Mouse (Mus musculus): ENCODE measurements around the gene Anapc16. TPM values are rescaled to one million over a fixed set of nuclear protein-coding genes. Genes with fewer than 3 reads are reported as not detected.

Gene Anapc16
- polyA plus RNA-seq, 1 experiment, result 127 TPM

GRCm38 (mm10) chr10:59991262-59991880 is 11.6 kb downstream of the Anapc16 start:
- no peak overlapping the region for H3K4me3 ChIP-seq
- peaks cover 22% of the 10 kb centered on the region for H3K79me2 ChIP-seq (ENCODE audit: control insufficient read depth, insufficient read depth)
- TF ChIP-seq TCF3 (IDR thresholded peaks at IDR 0.05; ENCODE audit: insufficient read length, low read depth) (no peak), MYOD1 (IDR thresholded peaks at IDR 0.05; ENCODE audit: control insufficient read depth in 1 of 3, insufficient read length in 2 of 3, low read depth in 2 of 3) (peak in 1 of 3 experiments; percentile 46), CEBPB (IDR thresholded peaks at IDR 0.05; ENCODE audit: insufficient read depth, poor library complexity, severe bottlenecking) (no peak), TCF12 (IDR thresholded peaks at IDR 0.05; ENCODE audit: insufficient read depth, poor library complexity, severe bottlenecking) (no peak), POLR2AphosphoS2 (IDR thresholded peaks at IDR 0.05; ENCODE audit: insufficient read length, low read depth) (no peak), MYOG (IDR thresholded peaks at IDR 0.05; ENCODE audit: control insufficient read depth in 1 of 3, insufficient read depth in 1 of 3, insufficient read length in 2 of 3, low read depth in 2 of 3) (peak in 1 of 3 experiments; percentile 40), POLR2A (IDR thresholded peaks at IDR 0.05; ENCODE audit: insufficient read length, low read depth) (no peak), SRF (IDR thresholded peaks at IDR 0.05; ENCODE audit: control insufficient read depth, insufficient read length, low read depth) (no peak)
- H3K36me3 ChIP-seq (ENCODE audit: control insufficient read depth, insufficient read depth), result peaks cover 53% of the 10 kb centered on the region
- H3K4me2 ChIP-seq (ENCODE audit: low read depth), result no peak overlapping the region
- no peaks in the 10 kb centered on the region for H3K27me3 ChIP-seq (ENCODE audit: control insufficient read depth, insufficient read depth, insufficient read length)
- H3ac ChIP-seq (ENCODE audit: control insufficient read depth, insufficient read length), result no peak overlapping the region

- no peak overlapping the region for H3K4me3 ChIP-seq
- H3K79me2 ChIP-seq (ENCODE audit: control insufficient read depth, insufficient read depth), result peaks cover 21% of the 10 kb centered on the region
- H3K4me2 ChIP-seq (ENCODE audit: low read depth), result no peak overlapping the region
- H3K27me3 ChIP-seq (ENCODE audit: control insufficient read depth, insufficient read depth, insufficient read length), result no peaks in the 10 kb centered on the region
- no peak for TF ChIP-seq TCF12 (IDR thresholded peaks at IDR 0.05; ENCODE audit: insufficient read depth, poor library complexity, severe bottlenecking)
- no peak for TF ChIP-seq TCF3 (IDR thresholded peaks at IDR 0.05; ENCODE audit: insufficient read length, low read depth)
- TF ChIP-seq E2F4 (IDR thresholded peaks at IDR 0.05; ENCODE audit: insufficient read depth), result no peak
- no peak for TF ChIP-seq MAX (IDR thresholded peaks at IDR 0.05; ENCODE audit: low read depth)
- no peak for TF ChIP-seq MYOD1 (IDR thresholded peaks at IDR 0.05; ENCODE audit: control insufficient read depth in 1 of 3, insufficient read length in 2 of 3, low read depth in 2 of 3)
- TF ChIP-seq REST (IDR thresholded peaks at IDR 0.05; ENCODE audit: insufficient read depth, insufficient read length), result no peak
- no peak for TF ChIP-seq POLR2AphosphoS2 (IDR thresholded peaks at IDR 0.05; ENCODE audit: insufficient read length, low read depth)
- TF ChIP-seq SRF (IDR thresholded peaks at IDR 0.05; ENCODE audit: control insufficient read depth, insufficient read length, low read depth), result no peak
- no peak for TF ChIP-seq POLR2A (IDR thresholded peaks at IDR 0.05; ENCODE audit: insufficient read length, low read depth)
- H3K36me3 ChIP-seq (ENCODE audit: control insufficient read depth, insufficient read depth), result peaks cover 54% of the 10 kb centered on the region
- H3ac ChIP-seq (ENCODE audit: control insufficient read depth, insufficient read length), result no peak overlapping the region
These were observed 12.5 kb downstream of the Anapc16 start for GRCm38 (mm10) chr10:59990393-59990792.

- no peak for TF ChIP-seq TCF12 (IDR thresholded peaks at IDR 0.05; ENCODE audit: insufficient read depth, poor library complexity, severe bottlenecking)
- no peak for TF ChIP-seq POLR2A (IDR thresholded peaks at IDR 0.05; ENCODE audit: insufficient read length, low read depth)
- no peak for TF ChIP-seq MAX (IDR thresholded peaks at IDR 0.05; ENCODE audit: low read depth)
- no peak for TF ChIP-seq MYOD1 (IDR thresholded peaks at IDR 0.05; ENCODE audit: control insufficient read depth in 1 of 3, insufficient read length in 2 of 3, low read depth in 2 of 3)
- no peak for TF ChIP-seq MYOG (IDR thresholded peaks at IDR 0.05; ENCODE audit: control insufficient read depth in 1 of 3, insufficient read depth in 1 of 3, insufficient read length in 2 of 3, low read depth in 2 of 3)
- no peak for TF ChIP-seq USF1 (IDR thresholded peaks at IDR 0.05; ENCODE audit: low read depth)
- no peak for TF ChIP-seq REST (IDR thresholded peaks at IDR 0.05; ENCODE audit: insufficient read depth, insufficient read length)
- TF ChIP-seq CEBPB (IDR thresholded peaks at IDR 0.05; ENCODE audit: insufficient read depth, poor library complexity, severe bottlenecking), result no peak
- TF ChIP-seq TCF3 (IDR thresholded peaks at IDR 0.05; ENCODE audit: insufficient read length, low read depth), result no peak
- TF ChIP-seq E2F4 (IDR thresholded peaks at IDR 0.05; ENCODE audit: insufficient read depth), result no peak
- TF ChIP-seq POLR2AphosphoS2 (IDR thresholded peaks at IDR 0.05; ENCODE audit: insufficient read length, low read depth), result no peak
- TF ChIP-seq SRF (IDR thresholded peaks at IDR 0.05; ENCODE audit: control insufficient read depth, insufficient read length, low read depth), result no peak
- no peak overlapping the region for H3ac ChIP-seq (ENCODE audit: control insufficient read depth, insufficient read length)
- H3K79me2 ChIP-seq (ENCODE audit: control insufficient read depth, insufficient read depth), result peaks cover 14% of the 10 kb centered on the region
- H3K4me2 ChIP-seq (ENCODE audit: low read depth), result no peak overlapping the region
- H3K4me3 ChIP-seq, result no peak overlapping the region
- no peaks in the 10 kb centered on the region for H3K27me3 ChIP-seq (ENCODE audit: control insufficient read depth, insufficient read depth, insufficient read length)
- H3K36me3 ChIP-seq (ENCODE audit: control insufficient read depth, insufficient read depth), result peaks cover 45% of the 10 kb centered on the region
These were observed 14.9 kb downstream of the Anapc16 start for GRCm38 (mm10) chr10:59988036-59988435.

- Histone ChIP-seq H3ac (ENCODE audit: control insufficient read depth, insufficient read length) (no peak overlapping the region), H3K4me3 (no peak overlapping the region), H3K27me3 (ENCODE audit: control insufficient read depth, insufficient read depth, insufficient read length) (no peaks in the 10 kb centered on the region), H3K4me2 (ENCODE audit: low read depth) (no peak overlapping the region), H3K79me2 (ENCODE audit: control insufficient read depth, insufficient read depth) (no peaks in the 10 kb centered on the region), H3K36me3 (ENCODE audit: control insufficient read depth, insufficient read depth) (peaks cover 22% of the 10 kb centered on the region)
- TF ChIP-seq POLR2AphosphoS2 (IDR thresholded peaks at IDR 0.05; ENCODE audit: insufficient read length, low read depth) (peak; percentile 70), POLR2A (IDR thresholded peaks at IDR 0.05; ENCODE audit: insufficient read length, low read depth) (no peak), TCF3 (IDR thresholded peaks at IDR 0.05; ENCODE audit: insufficient read length, low read depth) (no peak), SRF (IDR thresholded peaks at IDR 0.05; ENCODE audit: control insufficient read depth, insufficient read length, low read depth) (no peak)
These were observed 20.5 kb downstream of the Anapc16 start for GRCm38 (mm10) chr10:59982379-59982873.

- no peak overlapping the region for H3K4me3 ChIP-seq
- H3ac ChIP-seq (ENCODE audit: control insufficient read depth, insufficient read length), result no peak overlapping the region
- H3K27me3 ChIP-seq (ENCODE audit: control insufficient read depth, insufficient read depth, insufficient read length), result no peaks in the 10 kb centered on the region
- no peak for TF ChIP-seq TCF3 (IDR thresholded peaks at IDR 0.05; ENCODE audit: insufficient read length, low read depth)
- no peak overlapping the region for H3K4me2 ChIP-seq (ENCODE audit: low read depth)
- no peaks in the 10 kb centered on the region for H3K79me2 ChIP-seq (ENCODE audit: control insufficient read depth, insufficient read depth)
- H3K36me3 ChIP-seq (ENCODE audit: control insufficient read depth, insufficient read depth), result peaks cover 16% of the 10 kb centered on the region
These were observed 21.1 kb downstream of the Anapc16 start for GRCm38 (mm10) chr10:59981792-59982191.
